Mouse (Mus musculus): ENCODE results near the gene Gm4924.
A peak's percentile ranks its signal among the peaks of the same experiment; 100 is the strongest.

The Gm4924 gene

GRCm38 (mm10) chr10:82354083-82355010, at the start of gene Gm4924:
Gm4924 (plus strand) TSS chr10:82354255.
- DNase-seq, result peak; percentile 88

- no peak for DNase-seq
These were observed 37.6 kb upstream of the Gm4924 start, which contains the start of gene 4932415D10Rik for GRCm38 (mm10) chr10:82316482-82316881. 4932415D10Rik (minus strand) TSS chr10:82316582.

- DNase-seq, result peak; percentile 2
These were observed 33.9 kb upstream of the Gm4924 start for GRCm38 (mm10) chr10:82320134-82320533.

GRCm38 (mm10) chr10:82329826-82330225, 24.2 kb upstream of the Gm4924 start:
- DNase-seq, result no peak

- no peak for DNase-seq
These were observed 1.3 kb downstream of the Gm4924 start for GRCm38 (mm10) chr10:82355401-82355800.

GRCm38 (mm10) chr10:82361911-82362310, 7.9 kb downstream of the Gm4924 start:
- no peak for DNase-seq

- DNase-seq, result no peak
These were observed 28.9 kb downstream of the Gm4924 start for GRCm38 (mm10) chr10:82382992-82383391.

- DNase-seq, result no peak
These were observed 55.5 kb downstream of the Gm4924 start for GRCm38 (mm10) chr10:82409511-82409910.

- no peak for DNase-seq
These were observed 69.6 kb downstream of the Gm4924 start for GRCm38 (mm10) chr10:82423631-82424030.

Data from lung, postnatal 10 days (tissue).